Mouse (Mus musculus) G1E (cell line): Measurements from ENCODE around the gene Spock1. TPM values are rescaled to one million over a fixed set of nuclear protein-coding genes. Genes with fewer than 3 reads are reported as not detected.
"Not testable (repeated sequence)": the region's sequence is repeated elsewhere in the genome, so short reads cannot be mapped to it uniquely, and the experiment has no call there.

Experiments
- ATAC-seq: 2 replicates; pipeline ENCODE4 v1.8.0; 2016; ENCODE audit warnings: mild to moderate bottlenecking; ENCODE audit not compliant: insufficient number of reproducible peaks, poor library complexity, low FRiP score, severe bottlenecking; ENCODE audit errors: extremely low read depth
- DNase-seq: peaks from one replicate; pipeline ENCODE4 v3.0.0; 2012; ENCODE audit warnings: low spot score
- H3K27me3 ChIP-seq: 2 replicates; pipeline ENCODE4 v1.6.1; 2012; ENCODE audit warnings: mild to moderate bottlenecking, low read length, inconsistent platforms; ENCODE audit not compliant: insufficient read depth
- H3K36me3 ChIP-seq: replicated peaks from 2 replicates; pipeline ENCODE3; 2012; ENCODE audit warnings: mild to moderate bottlenecking, inconsistent platforms
- H3K4me1 ChIP-seq: 2 replicates; pipeline ENCODE4 v1.6.1; 2012; ENCODE audit warnings: low read depth, low read length, inconsistent platforms, mixed read lengths; ENCODE audit not compliant: insufficient read depth
- H3K4me3 ChIP-seq: 2 replicates; pipeline ENCODE4 v1.5.1; 2012; ENCODE audit warnings: low read depth, mild to moderate bottlenecking, inconsistent platforms, low read length, moderate library complexity, mixed read lengths
- H3K9me3 ChIP-seq: replicated peaks from 2 replicates; pipeline ENCODE4 v1.6.1; 2012; ENCODE audit warnings: inconsistent platforms
- CTCF ChIP-seq: IDR thresholded peaks from 2 replicates; pipeline ENCODE4 v1.5.1; 2012; ENCODE audit warnings: low read depth, low read length, inconsistent platforms, mixed read lengths
- GATA1 ChIP-seq: IDR thresholded peaks from 2 replicates; pipeline ENCODE4 v1.6.1; 2012; ENCODE audit warnings: borderline replicate concordance, low read length, inconsistent platforms, mixed read lengths
- GATA2 ChIP-seq: IDR thresholded peaks from 2 replicates; pipeline ENCODE4 v1.6.1; 2012; ENCODE audit warnings: low read depth, low read length, inconsistent platforms, borderline replicate concordance
- POLR2AphosphoS5 ChIP-seq: IDR thresholded peaks from 2 replicates; pipeline ENCODE4 v1.6.1; 2012; ENCODE audit warnings: low read depth, low read length, inconsistent platforms; ENCODE audit not compliant: insufficient replicate concordance
- TAL1 ChIP-seq: conservative IDR thresholded peaks from 2 replicates; pipeline ENCODE4 v1.6.1; 2012; ENCODE audit warnings: low read depth, low read length, inconsistent platforms, mixed read lengths
- polyA plus RNA-seq: library from polyadenylated mRNA; stranded (reverse); fragments of >175 nt; gene quantifications from 2 replicates; pipeline ENCODE4 v1.2.3, GENCODE M21; 2012
- total RNA-seq, 2 experiments: library from RNA; stranded (forward) in 1 of 2; stranded (reverse) in 1 of 2; fragments of 200-1000 nt in 1 of 2; fragments of >200 nt in 1 of 2; fragmentation: Nextera tagmentation in 1 of 2; gene quantifications; 2 replicates each; pipeline ENCODE4 v1.2.3; 2014 to 2017

Gene Spock1
- total and polyA plus RNA-seq, 3 experiments, result 0.22 TPM; not detected in 2

DNA sequence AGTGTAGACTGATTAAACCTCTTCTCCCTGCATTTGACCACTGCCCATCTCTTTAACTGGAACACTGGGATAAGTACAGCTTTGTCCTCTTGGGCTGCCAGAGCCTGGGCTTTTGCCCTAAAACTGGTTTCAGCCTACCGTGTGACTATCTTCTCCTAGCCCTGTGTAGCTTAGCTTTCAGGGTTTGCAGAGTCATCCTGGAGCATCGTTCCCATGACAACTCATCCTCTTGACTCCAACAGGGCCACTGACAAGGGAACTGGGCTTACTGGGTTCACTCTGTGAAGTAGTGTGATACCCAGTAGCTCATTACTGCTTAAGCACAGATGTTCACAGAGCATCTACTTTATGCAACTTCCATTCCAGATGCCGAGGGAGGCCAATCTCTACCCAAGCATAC, 303.7 kb downstream of the Spock1 start:
- TF ChIP-seq CTCF (no peak), TAL1 (no peak), POLR2AphosphoS5 (no peak)
- ATAC-seq, result no peak
- DNase-seq, result no peak
- no peaks in the 10 kb centered on the region for H3K36me3 ChIP-seq
- H3K27me3 ChIP-seq, result no peaks in the 10 kb centered on the region
- H3K4me3 ChIP-seq, result no peak overlapping the region
- H3K9me3 ChIP-seq, result peaks cover 79% of the 10 kb centered on the region
- H3K4me1 ChIP-seq, result no peaks in the 10 kb centered on the region

DNA sequence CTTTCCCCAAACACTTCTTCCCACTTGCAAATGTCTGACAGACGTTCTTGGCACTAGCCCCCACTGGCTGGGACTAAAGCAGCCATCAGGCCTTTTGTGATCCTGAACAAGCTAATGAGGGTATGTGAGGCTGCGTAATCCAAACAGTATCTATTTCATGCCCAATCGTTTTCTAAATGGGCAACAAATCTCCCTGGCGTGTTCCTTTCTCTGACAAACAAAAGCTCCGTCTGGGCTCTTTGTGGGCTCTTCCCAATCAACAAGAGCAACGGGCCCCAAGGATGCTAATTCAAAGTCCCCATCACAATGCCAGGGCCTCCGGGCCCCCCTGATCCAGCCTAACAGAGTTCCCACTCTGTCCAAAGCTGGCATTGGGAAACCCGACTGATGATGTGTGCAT, 304.9 kb downstream of the Spock1 start:
- no peaks in the 10 kb centered on the region for H3K36me3 ChIP-seq
- peaks cover 73% of the 10 kb centered on the region for H3K9me3 ChIP-seq
- H3K27me3 ChIP-seq, result no peaks in the 10 kb centered on the region

DNA sequence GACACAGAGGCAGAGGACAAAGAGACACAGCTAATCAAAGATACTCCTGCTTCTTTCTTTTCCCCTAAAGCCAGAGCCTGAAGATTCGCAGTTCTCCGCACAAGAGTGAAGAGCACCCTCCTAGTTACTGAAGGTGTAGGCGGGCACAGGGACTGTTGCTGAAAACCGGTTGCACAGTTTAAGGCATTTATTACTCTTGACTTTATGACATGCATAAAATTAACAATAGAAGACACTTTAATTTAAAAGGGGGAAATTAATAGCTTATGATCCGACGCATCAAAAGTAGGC, 312.4 kb downstream of the Spock1 start:
- no peaks in the 10 kb centered on the region for H3K4me1 ChIP-seq

More for the DNA sequence above, 304.9 kb downstream of the Spock1 start:
- Histone ChIP-seq H3K4me3 (no peak overlapping the region), H3K4me1 (no peaks in the 10 kb centered on the region)
- DNase-seq, result no peak
- ATAC-seq, result no peak
- TF ChIP-seq TAL1 (no peak), POLR2AphosphoS5 (no peak), GATA2 (no peak), GATA1 (no peak), CTCF (no peak)

DNA sequence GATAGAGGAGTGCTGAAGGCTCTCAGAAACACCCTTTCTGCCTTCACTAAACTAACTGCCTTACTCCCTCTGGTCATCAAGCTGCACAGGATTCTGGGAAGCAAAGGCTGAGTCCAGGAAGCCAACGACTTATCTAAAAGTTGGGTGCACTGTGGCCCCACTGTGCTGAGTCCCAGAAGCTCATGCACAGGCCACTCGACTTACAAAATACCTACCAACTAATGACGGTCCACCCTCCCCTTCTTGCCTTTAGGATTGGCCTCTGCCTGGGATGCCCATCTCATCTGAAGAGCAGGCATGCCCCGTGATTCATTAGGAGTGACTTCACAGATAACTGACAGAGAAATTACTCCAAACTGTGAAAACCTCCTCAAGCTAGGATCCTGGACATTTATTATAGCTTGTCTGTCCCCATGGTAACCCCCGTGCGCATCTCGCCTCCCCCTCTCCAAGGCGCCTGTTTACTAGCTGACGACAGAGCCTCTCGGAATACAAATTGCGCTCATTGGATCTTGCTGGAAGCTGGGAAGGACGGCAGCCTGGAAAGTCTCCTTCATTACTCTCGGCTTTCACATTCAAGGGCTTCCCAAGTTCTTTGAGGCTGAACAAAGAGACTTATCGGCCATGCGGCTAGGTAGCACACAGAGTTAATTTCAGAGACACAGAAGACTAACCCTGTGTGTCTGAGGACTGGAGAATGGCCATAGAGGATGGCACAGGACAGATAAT, 312.9 kb downstream of the Spock1 start:
- Histone ChIP-seq H3K27me3 (no peaks in the 10 kb centered on the region), H3K36me3 (no peaks in the 10 kb centered on the region), H3K4me3 (no peak overlapping the region), H3K9me3 (peaks cover 77% of the 10 kb centered on the region), H3K4me1 (no peaks in the 10 kb centered on the region)
- DNase-seq (no peak), ATAC-seq (no peak)
- no peak for TF ChIP-seq CTCF
- no peak for TF ChIP-seq GATA1
- TF ChIP-seq POLR2AphosphoS5, result no peak
- TF ChIP-seq TAL1, result no peak
- TF ChIP-seq GATA2, result no peak

More for the DNA sequence above, 312.4 kb downstream of the Spock1 start:
- DNase-seq (no peak), ATAC-seq (no peak)
- H3K27me3 ChIP-seq, result no peaks in the 10 kb centered on the region
- TF ChIP-seq TAL1 (no peak), CTCF (no peak), POLR2AphosphoS5 (no peak), GATA2 (no peak), GATA1 (no peak)
- no peak overlapping the region for H3K4me3 ChIP-seq
- H3K9me3 ChIP-seq, result peaks cover 76% of the 10 kb centered on the region
- H3K36me3 ChIP-seq, result no peaks in the 10 kb centered on the region

DNA sequence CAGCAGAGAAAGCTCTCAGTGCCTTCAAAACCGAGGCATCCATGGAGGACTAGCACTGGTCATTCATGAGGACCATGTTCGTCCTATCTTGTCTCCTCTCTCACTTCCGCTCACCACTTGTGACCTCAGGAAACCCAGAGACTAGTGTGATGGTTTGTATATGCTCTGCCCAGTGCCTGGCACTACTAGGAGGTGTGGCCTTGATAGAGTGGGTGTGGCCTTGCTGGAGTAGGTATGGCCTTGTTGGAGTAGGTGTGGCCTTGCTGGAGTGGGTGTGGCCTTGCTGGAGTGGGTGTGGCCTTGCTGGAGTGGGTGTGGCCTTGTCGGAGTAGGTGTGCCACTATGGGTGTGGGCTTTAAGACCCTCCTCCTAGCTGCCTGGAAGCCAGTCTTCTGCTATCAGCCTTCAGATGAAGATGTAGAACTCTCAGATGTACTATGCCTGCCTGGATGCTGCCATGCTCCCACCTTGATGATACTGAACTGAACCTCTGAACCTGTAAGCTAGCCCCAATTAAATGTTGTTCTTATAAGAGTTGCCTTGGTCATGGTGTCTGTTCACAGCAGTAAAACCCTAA, 318.7 kb downstream of the Spock1 start:
- DNase-seq, H3K4me1 ChIP-seq, H3K36me3 ChIP-seq, H3K27me3 ChIP-seq, ATAC-seq, H3K4me3 ChIP-seq: not testable (repeated sequence)
- H3K9me3 ChIP-seq, result peaks cover 81% of the 10 kb centered on the region

DNA sequence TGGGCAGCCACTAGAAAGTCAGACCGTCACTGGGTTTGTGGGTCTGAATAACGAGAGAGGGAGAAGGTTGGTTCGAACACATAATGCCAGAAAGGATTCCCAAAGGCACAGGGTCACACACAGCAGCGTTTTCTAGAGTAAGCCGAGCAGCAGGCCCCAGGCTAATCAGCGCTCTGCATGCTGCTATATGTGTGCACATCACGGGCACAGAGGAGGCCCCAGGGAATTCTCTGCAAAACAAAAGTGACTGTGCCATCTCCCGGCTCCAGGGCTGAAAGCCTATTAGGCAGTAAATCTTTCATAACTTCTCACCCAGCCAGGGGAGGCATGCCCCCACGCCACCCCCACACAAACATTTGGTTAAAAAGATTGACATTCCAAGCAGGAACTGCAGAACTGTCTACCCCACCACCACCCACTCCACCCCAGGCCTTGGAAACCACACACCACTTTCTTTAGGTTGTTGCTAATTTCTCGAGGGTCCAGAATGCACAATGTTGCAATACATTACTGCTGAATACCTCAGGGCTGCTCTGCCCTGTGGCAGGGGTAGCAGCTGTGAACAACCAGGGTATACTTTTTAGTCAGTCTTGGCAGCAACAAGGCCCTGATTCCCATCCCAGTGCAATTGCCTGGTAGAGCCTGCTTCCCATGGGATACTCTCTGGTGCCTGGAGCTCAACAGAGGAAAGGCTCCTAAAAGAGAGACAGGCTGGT, 319.4 kb downstream of the Spock1 start:
- Histone ChIP-seq H3K27me3 (no peaks in the 10 kb centered on the region), H3K4me1 (no peaks in the 10 kb centered on the region), H3K9me3 (peaks cover 79% of the 10 kb centered on the region), H3K4me3 (no peak overlapping the region), H3K36me3 (no peaks in the 10 kb centered on the region)
- DNase-seq, result no peak
- TF ChIP-seq CTCF, result no peak
- TF ChIP-seq GATA1, result no peak
- TF ChIP-seq TAL1, result no peak
- no peak for TF ChIP-seq POLR2AphosphoS5
- no peak for TF ChIP-seq GATA2
- no peak for ATAC-seq
